Mouse (Mus musculus) stomach, embryonic 16.5 days (tissue): ENCODE results near the gene Hhipl1. TPM values are rescaled to one million over a fixed set of nuclear protein-coding genes. Genes with fewer than 3 reads are reported as not detected.

Experiments
- ATAC-seq: fragments of 200-750 bp; cut with Nextera tagmentation; 2 replicates; pipeline ENCODE4 v1.8.0; 2017; ENCODE audit warnings: moderate number of reproducible peaks, moderate TSS enrichment; ENCODE audit not compliant: insufficient read depth, low FRiP score
- H3K27ac ChIP-seq: fragments of 300-500 bp; sonication (generic); 2 replicates; pipeline ENCODE4 v1.5.1; 2014; ENCODE audit warnings: low read length
- H3K27me3 ChIP-seq: fragments of 300-500 bp; sonication (generic); 2 replicates; pipeline ENCODE4 v1.6.1; 2014; ENCODE audit warnings: low read length, control low read depth, mixed read lengths; ENCODE audit not compliant: control insufficient read depth, insufficient read depth
- H3K36me3 ChIP-seq: fragments of 300-500 bp; sonication (generic); 2 replicates; pipeline ENCODE4 v1.6.1; 2014; ENCODE audit warnings: low read length; ENCODE audit not compliant: control insufficient read depth, insufficient read depth
- H3K4me1 ChIP-seq: fragments of 300-500 bp; sonication (generic); 2 replicates; pipeline ENCODE4 v1.6.1; 2014; ENCODE audit warnings: low read length, control low read depth, mixed read lengths; ENCODE audit not compliant: control insufficient read depth, insufficient read depth
- H3K4me2 ChIP-seq: fragments of 300-500 bp; sonication (generic); 2 replicates; pipeline ENCODE4 v1.6.1; 2014; ENCODE audit warnings: low read depth, low read length, mixed read lengths
- H3K4me3 ChIP-seq: fragments of 300-500 bp; sonication (generic); replicated peaks from 2 replicates; pipeline ENCODE4 v1.5.1; 2014; ENCODE audit warnings: mild to moderate bottlenecking, low read length
- H3K9ac ChIP-seq: fragments of 300-500 bp; sonication (generic); 2 replicates; pipeline ENCODE4 v1.6.1; 2014; ENCODE audit warnings: low read length
- H3K9me3 ChIP-seq: fragments of 300-500 bp; sonication (generic); replicated peaks from 2 replicates; pipeline ENCODE4 v1.6.1; 2016; ENCODE audit warnings: low read length, control low read depth; ENCODE audit not compliant: control insufficient read depth
- WGBS: fragments of 180-500 bp; shearing (Covaris S2); extraction: QIAGEN DNeasy Blood & Tissue Kit; methylation state at CpG from one replicate; pipeline ENCODE4 v1.1.7; 2014; 5-methylcytosine and 5-hydroxymethylcytosine counted together
- polyA plus RNA-seq: library from polyadenylated mRNA; unstranded; fragments of >200 nt; fragmentation: Nextera tagmentation; extraction: Ambion mirVana; gene quantifications from 2 replicates; pipeline ENCODE4 v1.2.1, GENCODE M21; 2015

Gene Hhipl1
- 0.44 and 0.65 TPM in 2 replicates for polyA plus RNA-seq

- peak within 1 kb of the TSS; percentile 88 for H3K9ac ChIP-seq
- H3K4me3 ChIP-seq, result peak within 1 kb of the TSS; percentile 63
- no peak within 1 kb of the TSS for H3K27ac ChIP-seq
- H3K36me3 ChIP-seq, result no peaks in the 10 kb centered on the region
- H3K27me3 ChIP-seq, result peaks cover 9% of the 10 kb centered on the region; the same call in 1 of the 2 replicates
- peaks cover 6% of the 10 kb centered on the region for H3K4me1 ChIP-seq
- WGBS, result 3% methylated on average over 67 of the region's 67 CpGs
- peak within 1 kb of the TSS; percentile 84 for H3K4me2 ChIP-seq
- ATAC-seq, result peak; percentile 71; the same call in 1 of the 2 replicates
- H3K9me3 ChIP-seq, result no peaks in the 10 kb centered on the region
These were observed at the start of gene Hhipl1 for GRCm38 (mm10) chr12:108305812-108306794. Gene Hhipl1, plus strand, starts transcription at chr12:108306270.

- H3K4me2 ChIP-seq, result no peak overlapping the region
- 0 out of 2 replicates have a peak, but pooled peaks have one; percentile 49 for ATAC-seq
- H3K27me3 ChIP-seq, result no peaks in the 10 kb centered on the region
- peaks cover 34% of the 10 kb centered on the region for H3K4me1 ChIP-seq
- no peak overlapping the region for H3K27ac ChIP-seq
- no peak overlapping the region for H3K4me3 ChIP-seq
- H3K9me3 ChIP-seq, result no peaks in the 10 kb centered on the region
- no peak overlapping the region for H3K9ac ChIP-seq
- no peaks in the 10 kb centered on the region for H3K36me3 ChIP-seq
- WGBS, result 52% methylated on average over 10 of the region's 10 CpGs
These were observed 49.3 kb upstream of the Hhipl1 start for GRCm38 (mm10) chr12:108256734-108257133.

- 90% methylated on average over 24 of the region's 24 CpGs for WGBS
- no peak for ATAC-seq
These were observed 46.6 kb upstream of the Hhipl1 start for GRCm38 (mm10) chr12:108259322-108260049.

GRCm38 (mm10) chr12:108260950-108261349, 45.1 kb upstream of the Hhipl1 start:
- Histone ChIP-seq H3K9ac (no peak overlapping the region), H3K9me3 (no peaks in the 10 kb centered on the region), H3K4me2 (no peak overlapping the region), H3K36me3 (no peaks in the 10 kb centered on the region), H3K27ac (no peak overlapping the region), H3K4me1 (peaks cover 17% of the 10 kb centered on the region), H3K27me3 (no peaks in the 10 kb centered on the region), H3K4me3 (no peak overlapping the region)
- WGBS, result 85% methylated on average over 12 of the region's 12 CpGs
- no peak for ATAC-seq

More at GRCm38 (mm10) chr12:108259322-108260049, 46.6 kb upstream of the Hhipl1 start:
- Histone ChIP-seq H3K27ac (no peak overlapping the region), H3K4me3 (no peak overlapping the region), H3K4me1 (peaks cover 16% of the 10 kb centered on the region), H3K9me3 (no peaks in the 10 kb centered on the region), H3K36me3 (no peaks in the 10 kb centered on the region), H3K27me3 (no peaks in the 10 kb centered on the region), H3K9ac (no peak overlapping the region), H3K4me2 (no peak overlapping the region)

GRCm38 (mm10) chr12:108264918-108265317, 41.2 kb upstream of the Hhipl1 start:
- H3K9me3 ChIP-seq, result no peaks in the 10 kb centered on the region
- H3K4me2 ChIP-seq, result no peak overlapping the region
- H3K36me3 ChIP-seq, result no peaks in the 10 kb centered on the region
- no peak; the same call in 1 of the 2 replicates for ATAC-seq
- WGBS, result 67% methylated on average over 6 of the region's 7 CpGs
- H3K27ac ChIP-seq, result no peak overlapping the region
- H3K4me1 ChIP-seq, result peaks cover 31% of the 10 kb centered on the region
- no peaks in the 10 kb centered on the region for H3K27me3 ChIP-seq
- no peak overlapping the region for H3K9ac ChIP-seq
- no peak overlapping the region for H3K4me3 ChIP-seq

- Histone ChIP-seq H3K36me3 (no peaks in the 10 kb centered on the region), H3K9ac (peak overlapping the region; percentile 27; the same call in 1 of the 2 replicates), H3K27ac (peak overlapping the region; percentile 24; the same call in 1 of the 2 replicates), H3K9me3 (no peaks in the 10 kb centered on the region), H3K27me3 (no peaks in the 10 kb centered on the region), H3K4me3 (no peak overlapping the region), H3K4me1 (peaks cover 39% of the 10 kb centered on the region), H3K4me2 (peak overlapping the region; percentile 26)
- ATAC-seq, result peak; percentile 28; the same call in 1 of the 2 replicates
- 41% methylated on average over 27 of the region's 27 CpGs for WGBS
These were observed 40.0 kb upstream of the Hhipl1 start for GRCm38 (mm10) chr12:108265831-108266619.

DNA sequence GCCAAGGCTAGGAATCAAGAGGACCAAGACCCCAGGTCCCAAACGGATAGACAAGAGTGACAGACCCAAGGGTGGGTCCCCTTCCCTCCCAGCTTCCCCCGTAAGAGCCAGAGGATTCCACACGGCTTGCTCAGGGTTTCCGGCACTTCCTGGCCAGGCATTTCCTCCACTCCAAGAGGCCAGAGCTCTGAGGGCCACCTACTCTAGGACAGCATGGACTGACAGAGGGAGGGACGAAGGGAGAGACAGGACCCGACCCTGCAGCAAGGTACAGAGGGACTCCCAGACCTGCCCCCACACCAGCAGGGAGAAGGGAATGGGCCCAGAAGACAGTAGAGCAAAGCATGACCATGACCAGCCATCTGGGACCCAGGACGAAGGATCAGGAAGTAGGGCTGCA, 38.4 kb upstream of the Hhipl1 start:
- 0 out of 2 replicates have a peak overlapping the region, but pooled peaks have one; percentile 1 for H3K9ac ChIP-seq
- peaks cover 55% of the 10 kb centered on the region for H3K4me1 ChIP-seq
- H3K4me2 ChIP-seq, result no peak overlapping the region
- no peaks in the 10 kb centered on the region for H3K9me3 ChIP-seq
- ATAC-seq, result peak; percentile 14; the same call in 1 of the 2 replicates
- H3K27me3 ChIP-seq, result no peaks in the 10 kb centered on the region
- no peak overlapping the region for H3K4me3 ChIP-seq
- WGBS, result 64% methylated on average over 7 of the region's 7 CpGs
- no peaks in the 10 kb centered on the region for H3K36me3 ChIP-seq
- peak overlapping the region; percentile 38 for H3K27ac ChIP-seq

DNA sequence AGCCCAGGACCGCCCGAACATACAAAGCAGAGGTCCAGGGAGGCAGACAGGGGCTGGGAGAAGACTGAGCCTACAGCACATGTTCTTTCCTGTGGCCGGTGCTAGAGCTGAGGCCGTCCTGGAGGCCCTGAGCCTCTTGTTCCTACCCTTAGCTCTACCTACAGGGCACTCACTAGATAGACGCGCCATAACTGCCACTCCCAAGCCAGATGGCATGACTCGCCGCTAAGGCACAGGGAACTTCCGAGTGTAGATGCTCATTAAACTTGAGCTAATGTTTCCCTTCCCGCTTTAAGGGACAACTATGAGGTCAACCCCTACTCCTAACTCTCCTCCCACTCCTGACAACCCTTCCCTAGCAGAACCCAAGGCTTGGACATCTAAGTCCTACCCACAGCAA, 37.1 kb upstream of the Hhipl1 start:
- H3K4me2 ChIP-seq, result no peak overlapping the region
- no peaks in the 10 kb centered on the region for H3K36me3 ChIP-seq
- peaks cover 67% of the 10 kb centered on the region for H3K4me1 ChIP-seq
- no peak overlapping the region for H3K4me3 ChIP-seq
- H3K9me3 ChIP-seq, result no peaks in the 10 kb centered on the region
- ATAC-seq, result no peak
- no peak overlapping the region for H3K9ac ChIP-seq
- no peaks in the 10 kb centered on the region for H3K27me3 ChIP-seq
- no peak overlapping the region for H3K27ac ChIP-seq
- WGBS, result 85% methylated on average over 10 of the region's 10 CpGs
